Mouse (Mus musculus): Measurements from ENCODE around the gene Rtn3.

Rtn3 gene

DNA sequence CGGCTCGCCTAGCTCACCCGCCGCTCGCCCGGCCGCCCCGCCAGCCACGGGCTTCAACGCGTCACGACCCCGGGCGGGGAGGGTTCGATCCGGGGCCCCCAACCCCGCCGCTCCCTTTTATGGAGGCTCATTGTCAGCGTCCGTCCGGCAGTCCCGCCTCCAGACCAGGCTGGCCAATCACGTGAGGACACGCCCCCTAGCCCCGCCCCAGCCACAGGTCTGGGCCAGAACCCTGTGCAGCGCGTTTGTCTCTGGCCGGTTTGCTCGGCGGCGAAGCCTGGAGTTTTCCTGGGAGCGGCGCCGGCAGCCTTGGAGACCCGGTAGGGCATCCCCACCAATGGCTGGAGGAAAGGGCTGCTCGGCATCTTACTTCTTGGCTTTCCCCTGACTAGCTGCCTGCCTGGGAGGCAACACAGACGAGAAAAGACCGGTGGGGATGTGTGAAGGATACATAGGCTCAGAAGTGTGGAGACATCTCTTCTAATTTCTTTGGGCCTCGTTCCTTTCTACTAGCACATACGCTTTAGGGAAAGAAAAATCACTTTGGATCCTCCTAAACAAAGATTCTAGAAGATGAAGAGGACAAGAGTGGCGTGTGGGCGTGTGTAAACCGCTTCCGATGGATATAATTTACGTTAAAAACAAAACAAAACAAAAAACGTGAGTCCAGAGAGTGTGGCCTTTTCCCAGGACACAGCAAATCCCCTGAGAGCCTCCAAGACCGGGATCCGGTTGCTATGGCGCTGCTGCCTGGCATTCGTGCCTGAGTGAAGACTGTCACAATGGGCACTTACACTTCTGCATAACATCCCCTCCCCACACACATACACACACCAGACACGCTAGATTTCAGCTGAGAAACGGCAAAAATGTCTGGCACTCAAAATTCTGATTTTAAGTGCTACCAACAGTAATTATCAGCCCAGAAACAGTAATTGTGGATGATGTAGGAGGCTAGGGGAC lies 99.9 kb downstream of the Rtn3 start, which contains the start of gene Spindoc:
Spindoc (minus strand) TSS at position 92 of the 963 bp plus-strand sequence.
- peak; percentile 94 for DNase-seq (ENCODE audit: low read depth, low spot score)

DNA sequence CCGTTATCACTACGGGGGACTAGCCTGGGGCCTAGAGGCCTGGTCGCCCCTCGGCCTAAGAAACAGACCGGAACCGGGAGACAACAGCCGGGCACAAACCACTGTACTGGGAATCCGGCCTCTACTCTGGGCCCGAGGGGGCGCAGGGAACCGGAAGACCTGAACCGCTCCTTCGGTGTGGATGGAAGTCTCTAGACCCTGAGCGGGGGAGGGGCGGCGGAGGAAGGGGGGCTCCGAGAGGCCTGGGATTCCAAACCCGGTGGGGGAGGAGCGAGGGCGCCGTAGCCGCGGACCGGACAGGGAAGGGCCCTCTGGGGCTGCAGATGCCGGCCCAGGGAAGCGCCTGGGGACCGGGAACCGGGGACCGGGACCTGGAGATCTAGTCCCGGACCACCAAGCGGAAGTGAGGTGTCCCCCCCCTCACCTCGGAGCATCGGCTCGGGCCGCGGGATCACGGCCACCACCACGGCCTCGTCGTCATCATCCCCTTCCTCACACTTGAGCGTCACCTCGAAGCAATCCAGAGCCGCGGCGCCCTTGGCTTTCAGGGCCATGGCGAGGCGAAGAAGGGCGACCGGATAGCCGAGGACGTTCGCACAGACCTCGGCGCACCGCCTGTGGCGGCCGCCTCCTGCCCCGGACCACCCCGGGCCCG lies 100.7 kb downstream of the Rtn3 start:
- peak; percentile 74 for DNase-seq (ENCODE audit: low read depth, low spot score)

DNA sequence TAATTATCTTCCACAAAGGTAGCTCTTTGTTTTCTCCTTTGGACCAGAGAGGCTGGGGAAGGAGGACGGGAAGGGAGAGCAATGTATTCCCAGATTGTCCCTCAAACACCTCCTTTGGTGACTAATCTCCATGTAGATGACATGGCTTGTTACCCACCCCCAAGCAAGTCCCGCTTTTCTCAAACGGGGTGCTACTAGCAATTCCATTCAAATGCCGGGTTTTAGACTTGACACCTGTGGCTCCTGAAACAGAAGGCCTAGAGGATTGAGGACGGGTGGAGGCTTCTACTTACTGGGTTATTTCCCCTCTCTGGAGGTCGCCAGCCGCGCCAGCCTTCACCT lies 101.2 kb downstream of the Rtn3 start:
- no peak for DNase-seq (ENCODE audit: low read depth, low spot score)

DNA sequence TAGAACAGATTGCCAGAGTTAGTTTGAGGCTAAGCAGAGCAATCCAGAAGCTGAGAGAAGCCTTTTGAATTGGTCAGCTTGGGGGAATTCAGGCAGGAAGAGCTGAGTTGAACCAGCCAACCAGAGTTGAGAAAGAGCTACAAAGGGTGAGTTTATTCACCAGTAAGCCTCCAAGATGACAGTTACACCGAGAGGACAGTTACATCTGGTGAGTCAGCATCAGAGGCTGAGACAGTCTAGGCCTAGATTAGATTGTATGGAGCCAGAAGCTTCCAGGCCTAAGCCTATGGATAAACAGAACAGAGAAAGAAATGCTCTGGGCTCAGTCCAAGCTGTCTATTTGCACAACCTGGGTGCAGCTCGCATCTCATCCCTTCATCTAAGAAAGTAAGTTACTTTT lies 105.4 kb downstream of the Rtn3 start:
- no peak for DNase-seq (ENCODE audit: low read depth, low spot score)
